Mouse (Mus musculus): ENCODE data around the gene Ccdc9. TPM values are rescaled to one million over a fixed set of nuclear protein-coding genes. Genes with fewer than 3 reads are reported as not detected.
"Not testable (repeated sequence)": the region's sequence is repeated elsewhere in the genome, so short reads cannot be mapped to it uniquely, and the experiment has no call there.

Gene Ccdc9
- total RNA-seq, 1 experiment from 2014 or later, result 68.1 TPM

DNA sequence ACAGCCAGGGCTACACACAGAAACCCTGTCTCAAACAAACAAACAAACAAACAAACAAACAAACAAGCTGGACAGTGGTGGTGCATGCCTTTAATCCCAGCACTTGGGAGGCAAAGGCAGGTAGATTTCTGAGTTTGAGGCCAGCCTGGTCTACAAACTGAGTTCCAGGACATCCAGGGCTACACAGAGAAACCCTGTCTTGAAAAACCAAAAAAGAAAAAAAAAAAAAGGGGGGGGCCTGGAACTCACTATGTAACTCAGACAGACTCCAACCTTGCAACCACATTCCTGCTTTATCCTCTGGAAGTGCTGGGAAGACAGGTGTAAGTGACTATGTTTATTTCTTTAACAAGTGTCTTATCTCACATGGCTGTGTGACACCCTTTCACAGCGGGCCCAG lies 21.5 kb upstream of the Ccdc9 start, which contains the start of gene Bbc3:
TSS of gene Bbc3 (plus strand) at position 301 of the 400 bp plus-strand sequence.
- DNase-seq, result not testable (repeated sequence)

DNA sequence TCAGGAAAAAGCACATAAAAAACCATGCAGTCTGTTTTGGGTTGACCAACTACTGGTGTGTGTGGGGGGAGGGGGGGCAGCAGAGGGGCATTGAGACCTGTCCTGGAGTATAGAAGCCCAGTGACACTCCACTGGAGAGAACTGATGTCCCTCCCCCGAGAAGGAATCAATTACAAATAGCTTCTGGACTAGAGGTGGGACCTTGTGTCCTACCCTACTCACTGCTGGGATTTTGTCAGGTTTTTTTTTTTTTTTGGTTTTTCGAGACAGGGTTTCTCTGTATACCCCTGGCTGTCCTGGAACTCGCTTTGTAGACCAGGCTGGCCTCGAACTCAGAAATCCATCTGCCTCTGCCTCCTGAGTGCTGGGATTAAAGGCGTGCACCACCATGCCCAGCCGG lies 20.5 kb upstream of the Ccdc9 start:
- not testable (repeated sequence) for DNase-seq

DNA sequence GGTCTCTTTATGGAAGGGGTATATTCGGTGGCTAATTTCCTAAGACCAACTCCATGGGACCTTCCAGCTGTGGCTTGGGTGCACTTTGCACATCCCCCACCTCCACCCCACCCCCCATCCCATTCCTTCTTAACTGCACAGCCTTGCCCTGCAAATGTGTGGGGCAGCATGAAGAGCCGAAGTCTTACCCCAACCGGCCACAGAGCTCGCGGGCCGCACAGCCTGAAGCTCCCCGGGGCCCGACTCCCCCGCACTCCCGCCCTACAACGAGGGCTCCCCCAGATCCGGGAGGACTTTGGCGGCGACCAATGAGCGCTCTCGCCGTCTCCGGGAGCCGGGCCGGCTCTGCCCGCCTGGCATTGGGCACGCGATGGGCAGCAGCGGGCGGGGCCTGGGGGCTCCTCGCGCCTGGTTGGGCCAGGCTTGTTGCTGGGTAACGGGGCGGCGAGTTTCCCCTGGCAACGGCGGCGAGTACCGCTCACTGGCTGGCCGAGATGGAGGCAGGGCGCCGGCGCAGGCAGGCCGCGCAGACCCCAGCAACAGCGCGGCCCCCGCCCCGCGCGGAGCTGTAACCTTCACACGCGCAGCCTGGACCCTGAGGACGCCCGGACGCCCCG lies 12.9 kb upstream of the Ccdc9 start:
- peak; percentile 95 for DNase-seq

DNA sequence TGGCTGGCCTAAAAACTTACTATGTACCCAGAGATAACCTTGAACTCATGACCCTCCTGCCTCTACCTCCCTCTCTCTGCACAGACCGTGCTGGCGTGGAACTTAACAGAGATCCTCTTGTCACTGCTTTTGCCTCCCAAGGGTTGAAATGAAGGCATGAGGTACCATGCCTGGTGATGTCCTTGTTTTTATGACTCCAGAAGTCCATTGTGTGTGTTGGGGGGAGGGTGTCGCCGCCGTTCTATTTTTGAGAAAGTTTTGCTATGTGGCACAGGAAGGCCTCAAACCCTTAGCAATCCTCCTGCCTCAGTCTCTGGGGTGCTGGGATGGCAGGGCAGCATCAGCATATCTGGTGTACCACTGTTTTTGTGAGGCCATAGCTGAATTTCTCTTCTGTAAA lies 12.3 kb upstream of the Ccdc9 start:
- DNase-seq, result no peak

DNA sequence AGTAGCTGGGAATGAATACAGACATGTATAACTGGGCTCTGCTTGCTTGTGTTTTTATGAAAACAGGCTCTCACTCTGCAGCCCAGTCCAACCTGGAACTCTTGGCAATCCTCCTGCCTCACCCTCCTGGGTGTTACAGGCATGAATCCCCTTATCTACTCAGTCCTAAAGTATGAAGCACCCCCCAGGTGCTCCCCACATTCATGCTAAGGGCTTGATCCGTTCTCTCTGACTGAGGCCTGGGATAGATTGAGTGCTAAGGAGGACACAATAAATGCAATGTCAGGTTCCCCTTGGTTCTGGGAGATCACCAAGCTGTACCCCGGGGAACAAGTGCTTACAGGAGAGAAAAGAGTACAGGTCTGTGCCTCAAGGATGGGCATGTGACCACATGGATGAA lies 11.0 kb upstream of the Ccdc9 start:
- no peak for DNase-seq

DNA sequence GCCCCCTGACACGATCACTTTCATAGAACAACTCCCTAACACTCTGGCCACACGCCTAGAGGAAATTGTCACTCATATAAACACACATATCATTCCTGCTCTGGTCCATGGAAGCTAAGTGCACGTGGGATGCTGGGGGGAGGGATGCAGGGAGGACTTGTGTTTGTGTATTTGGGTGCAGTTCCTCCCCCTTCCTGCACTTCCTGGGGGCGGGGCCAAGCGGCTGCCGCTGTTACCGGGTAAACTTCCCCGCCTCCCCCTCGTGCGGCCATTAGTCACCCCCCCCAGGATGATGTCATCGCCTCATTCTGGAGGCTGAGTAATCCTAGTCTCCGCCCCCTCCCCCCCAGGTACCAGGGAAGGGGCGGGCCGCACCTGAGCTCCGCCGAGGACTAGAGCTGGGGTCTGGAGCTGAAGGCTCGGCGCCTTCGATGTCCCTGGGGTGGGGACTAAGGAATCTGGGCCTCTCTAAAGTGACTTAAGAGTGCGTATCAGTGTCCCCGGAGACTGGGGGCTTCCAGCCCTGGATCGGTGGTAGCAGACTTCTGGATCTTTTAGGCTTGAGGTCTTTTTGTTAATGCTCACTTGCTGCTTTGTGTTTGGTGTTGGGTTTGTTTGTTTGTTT lies 10.3 kb upstream of the Ccdc9 start:
- peak; percentile 96 for DNase-seq

DNA sequence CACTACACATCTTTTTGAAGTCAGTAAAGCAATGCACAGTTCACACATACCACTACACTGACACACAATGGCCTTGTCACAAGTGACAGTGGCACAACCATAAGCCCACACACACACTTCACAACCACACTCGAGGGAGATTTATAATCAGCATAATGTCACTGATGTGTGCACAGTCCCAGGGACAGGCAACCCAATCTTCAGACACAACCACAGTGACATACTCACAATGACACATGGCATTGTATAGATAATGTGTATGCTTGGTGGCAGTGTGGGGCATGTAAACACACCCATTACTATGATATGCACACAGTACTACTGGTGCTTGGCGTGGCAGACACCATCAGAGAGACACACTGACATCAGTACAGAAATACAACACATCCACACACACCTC lies 9.6 kb upstream of the Ccdc9 start:
- no peak for DNase-seq

DNA sequence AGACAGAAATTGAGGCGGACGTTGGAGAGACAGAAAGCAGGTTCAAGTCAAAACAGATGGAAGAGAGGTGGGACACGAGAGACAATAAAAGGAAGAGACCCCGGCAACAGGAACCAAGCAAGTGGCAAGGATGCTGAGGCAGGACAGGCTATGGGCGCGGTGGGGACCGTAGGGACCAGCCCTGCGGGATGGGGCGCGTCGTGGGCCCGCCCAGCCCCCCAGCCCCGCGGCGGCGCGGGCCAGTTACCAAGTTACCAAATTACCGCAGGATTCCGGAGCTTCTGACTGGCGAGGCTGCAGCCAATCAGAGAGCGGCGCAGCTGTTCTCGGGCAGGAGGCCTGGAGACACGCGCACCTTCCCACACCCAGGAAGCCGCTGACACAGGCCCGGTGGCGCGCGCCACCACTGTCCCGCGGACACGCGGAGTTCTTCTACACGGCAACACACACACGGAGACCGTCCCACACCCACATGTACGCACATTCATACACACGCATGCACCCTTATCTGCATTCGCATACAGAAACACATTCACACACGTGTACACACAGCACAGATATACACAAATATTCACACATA lies 8.8 kb upstream of the Ccdc9 start:
- DNase-seq, result peak; percentile 87

DNA sequence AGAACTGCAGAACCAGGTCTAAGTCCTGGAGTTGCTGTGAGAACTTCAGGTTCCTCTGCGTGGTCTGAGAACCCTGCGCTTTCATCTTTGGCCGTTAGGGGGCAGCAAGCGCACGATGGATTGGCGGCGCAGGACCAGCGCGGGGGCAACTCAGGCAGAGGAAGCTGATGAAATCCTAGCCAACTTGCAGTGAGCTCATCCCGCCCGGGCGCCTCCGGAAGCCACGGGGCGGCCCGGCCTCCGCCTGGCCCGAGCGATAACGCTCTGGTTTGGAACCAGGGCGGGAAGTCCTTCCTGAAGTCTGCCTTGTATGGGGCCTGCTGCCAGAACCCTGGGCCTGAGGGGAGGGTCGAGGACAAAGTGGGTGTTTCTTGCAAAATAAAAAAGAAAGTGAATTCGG lies 8.2 kb upstream of the Ccdc9 start:
- DNase-seq, result peak; percentile 96

DNA sequence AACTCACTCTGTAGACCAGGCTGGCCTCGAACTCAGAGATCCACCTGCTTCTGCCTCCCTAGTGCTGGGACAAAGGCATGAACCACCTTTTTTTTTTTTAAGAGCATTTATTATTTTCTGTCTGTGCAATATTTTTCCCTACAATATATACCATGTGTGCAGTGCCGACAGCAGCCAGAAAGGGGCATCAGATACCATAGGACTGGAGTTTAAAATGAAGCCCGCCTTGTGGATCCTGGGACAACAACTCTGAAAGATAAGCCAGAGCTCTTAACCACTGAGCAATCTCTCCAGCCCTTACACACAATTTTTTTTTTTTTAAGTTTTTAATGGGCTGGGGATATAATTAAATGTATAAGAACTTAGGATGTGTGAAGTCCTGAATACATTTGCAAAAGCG lies 7.8 kb upstream of the Ccdc9 start:
- DNase-seq, result no peak

DNA sequence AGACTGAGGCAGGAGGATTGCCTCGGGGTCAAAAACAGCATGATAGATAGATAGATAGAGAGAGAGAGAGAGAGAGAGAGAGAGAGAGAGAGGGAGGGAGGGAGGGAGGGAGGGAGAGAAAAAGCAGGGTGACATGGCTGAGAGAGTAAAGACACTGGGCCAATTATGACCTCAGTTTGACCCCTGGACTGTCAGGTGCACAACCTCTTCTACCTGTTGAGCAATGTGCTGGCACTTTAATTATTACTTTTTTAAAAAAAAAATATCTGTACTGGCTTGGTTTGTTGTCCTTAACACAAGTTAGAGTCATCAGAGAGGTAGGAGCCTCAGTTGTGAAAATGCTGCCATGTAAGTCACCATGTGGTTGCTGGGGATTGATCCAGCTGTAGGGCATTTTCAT lies 1.2 kb upstream of the Ccdc9 start:
- DNase-seq, result no peak

DNA sequence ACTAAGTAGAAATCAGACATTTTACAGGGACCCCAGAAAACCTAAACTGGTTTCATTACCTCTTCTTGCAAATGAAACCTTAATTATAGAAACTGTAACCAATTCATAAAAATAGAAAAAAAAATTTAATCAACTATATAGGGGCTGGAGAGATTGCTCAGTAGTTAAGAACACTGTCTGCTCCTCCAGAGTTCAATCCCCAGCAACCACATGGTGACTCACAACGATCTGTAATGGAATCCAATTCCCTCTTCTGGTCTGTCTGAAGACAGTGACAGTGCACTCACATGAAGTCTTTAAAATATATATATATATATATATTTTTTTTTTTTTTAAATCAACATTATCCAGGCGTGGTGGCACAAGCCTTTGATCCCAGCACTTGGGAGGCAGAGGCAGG lies 421 bp upstream of the Ccdc9 start:
- DNase-seq, result no peak

DNA sequence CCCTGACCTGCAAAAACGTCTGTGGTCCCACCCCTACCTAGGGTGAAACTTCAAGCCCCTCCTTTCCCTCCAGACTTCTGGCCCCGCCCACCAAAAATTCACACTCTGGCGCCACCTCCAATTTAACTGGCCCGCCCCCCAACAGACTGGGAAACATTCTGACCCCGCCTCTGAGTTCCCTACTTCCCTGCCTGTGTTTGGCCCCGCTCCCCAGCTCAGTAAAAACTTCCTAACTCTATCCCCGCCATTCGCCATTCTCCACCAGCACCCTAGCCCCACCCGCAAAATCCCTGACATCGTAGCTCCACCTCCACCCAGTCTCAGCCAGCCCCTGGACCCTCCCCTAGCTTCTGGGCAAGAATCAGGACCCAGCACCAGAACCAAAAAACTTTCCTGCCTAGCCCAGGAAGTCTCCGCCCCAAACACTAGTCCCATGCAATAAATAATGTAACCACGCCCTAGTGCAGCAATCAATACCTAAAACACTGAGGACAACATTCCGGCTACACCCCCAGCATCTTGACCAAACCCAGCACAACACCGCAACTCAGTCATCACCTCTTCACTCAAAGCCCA lies 1.1 kb downstream of the Ccdc9 start:
- peak; percentile 87 for DNase-seq

DNA sequence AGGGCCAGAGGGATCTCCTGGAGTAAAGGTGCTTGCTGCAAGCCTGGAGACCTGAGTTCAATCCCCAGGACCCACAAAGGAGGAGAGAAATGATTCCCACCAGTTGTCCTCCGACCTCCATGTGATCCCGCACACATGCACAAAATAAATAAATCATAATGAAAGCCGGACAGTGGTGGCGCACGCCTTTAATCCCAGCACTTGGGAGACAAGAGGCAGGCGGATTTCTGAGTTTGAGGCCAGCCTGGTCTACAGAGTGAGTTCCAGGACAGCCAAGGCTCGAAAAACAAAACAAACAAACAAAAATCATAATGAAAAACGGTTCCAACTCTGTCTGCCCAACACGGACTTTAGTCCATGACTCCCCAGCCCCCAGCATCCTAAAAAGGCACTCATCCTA lies 1.7 kb downstream of the Ccdc9 start:
- DNase-seq, result no peak

DNA sequence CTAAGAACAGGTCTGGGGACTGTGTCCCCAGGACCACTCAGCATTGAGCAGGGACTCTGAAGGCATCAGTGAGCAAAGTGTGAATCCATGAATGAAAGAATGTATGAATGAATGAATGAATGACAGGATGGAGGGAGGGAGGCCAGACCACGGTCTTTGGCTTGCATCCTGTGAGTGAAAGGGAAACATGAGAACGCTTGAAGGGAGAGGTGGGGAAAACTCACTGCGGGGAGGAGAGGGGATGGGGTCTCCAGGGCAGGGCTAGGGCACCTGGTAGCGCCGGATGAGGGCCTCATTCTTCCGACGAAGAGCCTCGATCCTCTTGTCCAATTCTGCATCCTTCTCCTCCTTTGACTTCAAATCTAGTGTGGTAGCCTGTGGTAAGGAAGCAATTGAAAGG lies 2.6 kb downstream of the Ccdc9 start:
- no peak for DNase-seq

DNA sequence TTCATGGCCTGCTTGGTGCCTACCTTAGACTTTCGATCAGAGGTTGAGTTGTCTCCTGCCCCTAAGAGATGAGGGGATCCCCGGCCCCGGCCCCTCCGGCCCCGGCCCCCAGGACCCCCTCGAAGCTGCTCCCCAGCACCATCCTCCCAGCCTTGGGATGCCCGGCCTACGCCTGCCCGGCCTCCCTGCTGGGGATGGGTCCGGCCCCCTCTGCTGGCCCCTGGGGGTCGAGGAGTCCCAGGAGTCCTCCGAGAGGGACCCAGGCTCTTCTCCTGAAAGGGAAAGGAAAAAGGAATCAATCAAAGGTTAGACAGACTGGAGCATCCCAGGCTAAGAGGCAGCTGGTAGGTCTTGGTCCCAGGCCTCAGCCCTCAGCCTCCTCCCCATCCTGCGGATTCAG lies 4.3 kb downstream of the Ccdc9 start:
- peak; percentile 8 for DNase-seq

DNA sequence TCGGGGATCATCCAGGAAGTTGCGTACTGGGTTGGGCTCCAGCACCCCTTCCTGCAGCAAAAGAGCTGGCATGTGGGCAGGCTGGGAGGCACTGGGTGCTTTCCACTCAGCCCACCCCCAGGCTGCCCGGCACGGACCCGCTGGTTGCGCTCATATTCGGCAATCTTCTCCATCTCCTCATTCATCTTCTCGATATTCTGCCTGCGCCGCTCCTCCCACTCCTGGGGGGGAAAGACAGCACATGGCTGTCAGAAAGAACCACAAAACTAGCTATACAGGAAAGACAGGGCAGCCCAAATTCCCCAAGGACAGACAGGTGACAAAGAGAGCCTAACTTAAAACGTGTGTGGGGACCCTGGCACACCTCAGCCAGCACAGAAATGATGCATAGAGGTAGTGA lies 5.9 kb downstream of the Ccdc9 start:
- peak; percentile 7 for DNase-seq

DNA sequence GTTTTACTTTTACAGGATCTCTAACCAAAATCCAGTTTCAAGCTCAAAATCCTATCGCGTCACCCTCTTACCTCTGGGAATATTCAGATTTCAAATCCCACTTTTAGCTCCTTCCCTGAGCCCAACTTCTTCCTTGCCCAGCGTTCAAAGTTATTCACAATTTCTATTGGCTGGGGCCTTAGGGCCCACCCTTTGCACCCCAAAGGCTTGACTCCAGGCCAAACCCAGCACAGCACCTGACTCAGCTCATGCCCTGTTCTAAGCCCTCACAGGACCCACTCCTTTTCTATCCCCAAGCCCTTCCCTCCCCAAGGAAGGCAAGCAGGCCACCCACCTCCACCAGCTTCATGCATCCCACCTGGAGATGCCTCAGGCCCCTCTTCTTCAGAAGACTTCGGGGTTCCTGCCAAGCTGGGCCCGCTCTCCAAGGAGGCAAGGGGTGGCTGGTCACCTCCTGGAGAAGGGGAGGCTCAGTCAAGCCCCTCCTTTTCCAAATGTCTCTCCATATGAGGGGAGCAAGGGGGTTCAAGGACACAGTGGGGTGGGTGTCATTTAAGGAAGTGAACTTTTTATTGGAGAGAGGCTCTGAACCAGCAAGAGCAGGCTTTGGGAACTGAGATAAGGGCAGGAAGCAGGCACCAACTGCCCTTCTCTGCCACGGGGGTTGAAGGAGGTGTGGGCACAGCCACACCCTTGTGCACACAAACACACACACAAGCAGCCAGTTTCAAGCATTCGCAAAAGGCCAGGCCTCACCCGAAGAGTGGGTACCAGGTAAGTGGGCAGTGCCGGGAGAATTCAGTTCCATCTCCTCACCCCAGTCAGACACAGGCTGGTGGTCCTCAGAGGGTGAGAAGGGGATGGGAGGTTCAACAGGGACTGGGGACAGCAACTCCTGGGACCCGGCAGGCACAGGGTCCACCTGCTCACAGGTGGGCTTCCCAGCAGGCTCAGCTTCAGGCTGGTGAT lies 11.4 kb downstream of the Ccdc9 start:
- DNase-seq, result peak; percentile 12

DNA sequence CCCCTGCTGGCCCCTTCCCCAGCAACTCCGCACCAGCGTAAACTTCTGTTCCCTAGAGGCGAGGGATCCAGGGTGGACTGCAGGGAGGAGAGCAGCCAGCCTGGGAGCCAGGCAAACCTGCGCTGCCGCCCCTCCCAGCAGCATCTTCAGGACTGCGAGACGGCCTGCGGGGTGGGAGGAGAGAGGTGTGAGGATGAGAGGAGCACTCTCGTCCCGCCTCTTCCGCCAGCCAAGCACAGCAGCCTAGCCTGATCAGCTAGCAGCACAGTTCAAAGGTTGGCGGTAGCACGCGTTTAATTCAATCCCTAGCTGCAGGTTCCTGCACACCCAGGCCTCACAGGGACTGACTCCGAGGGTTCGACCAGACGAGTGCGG lies 12.8 kb downstream of the Ccdc9 start:
- DNase-seq, result peak; percentile 80

DNA sequence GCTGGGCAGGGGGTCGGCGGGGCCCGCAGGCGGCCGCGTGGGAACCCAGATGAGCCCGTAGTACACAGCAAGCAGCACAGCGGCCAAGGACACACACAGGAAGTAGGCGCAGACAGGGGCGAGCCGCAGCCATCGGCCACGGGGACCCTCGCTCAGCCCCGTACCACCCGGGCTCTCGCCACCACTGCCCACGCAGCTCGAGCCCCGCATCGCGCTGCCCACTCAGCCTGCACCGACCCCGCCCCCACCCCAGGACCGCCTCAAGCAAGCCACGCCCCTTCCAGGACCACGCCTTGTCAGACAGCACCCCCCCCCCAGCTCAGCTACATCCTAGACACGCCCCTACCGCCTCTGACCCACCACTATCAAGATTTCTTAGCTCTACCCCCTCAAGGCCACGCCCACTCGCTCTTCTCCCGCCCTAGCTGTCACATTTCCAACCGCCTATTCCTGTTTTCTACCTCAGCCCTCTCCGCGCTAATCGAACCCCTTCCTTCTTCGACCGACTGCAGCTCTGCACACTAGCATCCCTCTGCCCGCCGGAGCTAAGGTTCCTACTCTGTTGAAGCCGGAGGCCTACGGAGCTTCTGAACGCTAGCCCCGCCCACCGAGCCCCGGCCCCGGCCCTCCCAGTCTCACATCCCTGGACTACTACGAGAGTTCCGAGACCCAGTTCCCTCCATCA lies 13.4 kb downstream of the Ccdc9 start, which contains the start of gene Inafm1:
TSS of gene Inafm1 (minus strand) at position 537 of the 685 bp plus-strand sequence.
- peak; percentile 94 for DNase-seq

DNA sequence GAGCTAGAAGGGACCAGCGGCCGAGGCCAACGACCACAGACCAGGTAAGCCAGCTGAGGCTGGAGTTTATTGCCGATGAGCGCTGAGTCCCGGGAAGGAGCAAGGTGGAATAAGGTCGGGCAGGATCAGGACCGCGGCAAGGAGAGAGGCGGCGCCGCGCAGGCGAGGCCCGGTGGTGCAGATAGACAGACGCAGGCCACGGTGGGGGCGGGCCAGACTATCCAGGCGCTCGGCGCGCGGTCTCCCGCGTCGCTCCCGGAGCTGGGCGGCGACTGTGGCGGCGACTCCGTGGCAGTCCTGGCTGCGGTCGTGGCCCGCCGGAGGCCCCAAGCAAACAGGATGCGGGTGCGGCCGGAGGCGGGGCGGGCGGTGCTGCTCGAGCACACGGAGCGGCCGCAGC lies 13.9 kb downstream of the Ccdc9 start:
- peak; percentile 90 for DNase-seq

DNA sequence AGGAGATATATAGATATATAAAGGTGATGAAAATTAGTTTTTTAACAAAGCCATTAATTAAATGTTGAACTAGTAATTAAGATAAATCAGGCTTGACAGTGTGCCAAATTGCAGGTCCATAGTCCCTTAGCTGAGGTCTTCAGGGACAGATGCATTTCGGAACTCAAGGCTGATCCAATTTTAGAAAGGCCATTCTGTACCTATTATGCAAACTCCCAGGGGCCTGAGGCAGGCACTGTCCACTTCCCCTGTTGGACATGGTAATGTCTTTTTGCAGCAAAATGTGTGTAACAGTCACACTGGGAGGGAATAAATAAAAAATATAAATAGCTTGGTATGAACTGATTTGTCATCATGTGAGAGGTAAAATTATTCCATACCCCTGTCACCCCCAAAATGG lies 15.5 kb downstream of the Ccdc9 start:
- DNase-seq, result no peak

Data from adrenal gland, postnatal 14 days (tissue).